Mouse (Mus musculus): ENCODE data around the gene Neurog2. TPM values are rescaled to one million over a fixed set of nuclear protein-coding genes. Genes with fewer than 3 reads are reported as not detected.

Neurog2 gene
- polyA plus RNA-seq (2012; fragmentation: generic; extraction: Trizol) = not detected
- long read RNA-seq, experiment 1 = 0 reads
- long read RNA-seq, experiment 2 = 0 reads

- H3ac ChIP-seq (ENCODE audit: control insufficient read depth, insufficient read length, low read depth) = no peak within 1 kb of the TSS
- H3K27me3 ChIP-seq (ENCODE audit: control insufficient read depth, insufficient read depth, insufficient read length) = peaks cover 39% of the 10 kb centered on the region
- H3K36me3 ChIP-seq (ENCODE audit: control insufficient read depth, insufficient read depth) = no peaks in the 10 kb centered on the region
- H3K4me3 ChIP-seq (ENCODE audit: insufficient read depth, poor library complexity, severe bottlenecking) = no peak within 1 kb of the TSS
- no peak for TF ChIP-seq MAX (IDR thresholded peaks at IDR 0.05)
- no peak for TF ChIP-seq CTCF (IDR thresholded peaks at IDR 0.05; ENCODE audit: control insufficient read depth, insufficient read depth, insufficient read length)
- TF ChIP-seq CEBPB (IDR thresholded peaks at IDR 0.05; ENCODE audit: low read depth) = no peak
- TF ChIP-seq USF1 (IDR thresholded peaks at IDR 0.05; ENCODE audit: low read depth) = no peak
- TF ChIP-seq MYOG (IDR thresholded peaks at IDR 0.05; ENCODE audit: control insufficient read depth, extremely low read depth, insufficient read length) = no peak
- no peak for TF ChIP-seq MYOD1 (IDR thresholded peaks at IDR 0.05; ENCODE audit: control insufficient read depth, insufficient read length, low read depth)
- no peak for TF ChIP-seq FOSL1 (IDR thresholded peaks at IDR 0.05; ENCODE audit: insufficient read depth, low read length, poor library complexity, severe bottlenecking)
- H3K79me3 ChIP-seq (ENCODE audit: low read depth) = no peaks in the 10 kb centered on the region
- H3K79me2 ChIP-seq (ENCODE audit: control insufficient read depth, insufficient read depth) = no peaks in the 10 kb centered on the region
Measured at GRCm38 (mm10) chr3:127633080-127634032, at the start of gene Neurog2. TSS of gene Neurog2 (plus strand) at chr3:127633135.

- Histone ChIP-seq H3K4me3 (ENCODE audit: insufficient read depth, poor library complexity, severe bottlenecking) (no peak overlapping the region), H3K79me3 (ENCODE audit: low read depth) (no peaks in the 10 kb centered on the region), H3K27me3 (ENCODE audit: control insufficient read depth, insufficient read depth, insufficient read length) (no peaks in the 10 kb centered on the region), H3K36me3 (ENCODE audit: control insufficient read depth, insufficient read depth) (peaks cover 5% of the 10 kb centered on the region), H3ac (ENCODE audit: control insufficient read depth, insufficient read length, low read depth) (no peak overlapping the region), H3K79me2 (ENCODE audit: control insufficient read depth, insufficient read depth) (no peaks in the 10 kb centered on the region)
- TF ChIP-seq FOSL1 (IDR thresholded peaks at IDR 0.05; ENCODE audit: insufficient read depth, low read length, poor library complexity, severe bottlenecking) (no peak), CTCF (IDR thresholded peaks at IDR 0.05; ENCODE audit: control insufficient read depth, insufficient read depth, insufficient read length) (no peak), MYOD1 (IDR thresholded peaks at IDR 0.05; ENCODE audit: control insufficient read depth, insufficient read length, low read depth) (no peak), USF1 (IDR thresholded peaks at IDR 0.05; ENCODE audit: low read depth) (no peak), MAX (IDR thresholded peaks at IDR 0.05) (no peak), MYOG (IDR thresholded peaks at IDR 0.05; ENCODE audit: control insufficient read depth, extremely low read depth, insufficient read length) (no peak), CEBPB (IDR thresholded peaks at IDR 0.05; ENCODE audit: low read depth) (no peak)
Measured at GRCm38 (mm10) chr3:127597136-127597535, 35.8 kb upstream of the Neurog2 start.

GRCm38 (mm10) chr3:127608109-127608508 is 24.8 kb upstream of the Neurog2 start:
- no peaks in the 10 kb centered on the region for H3K79me2 ChIP-seq (ENCODE audit: control insufficient read depth, insufficient read depth)
- H3K4me3 ChIP-seq (ENCODE audit: insufficient read depth, poor library complexity, severe bottlenecking) = no peak overlapping the region
- H3K36me3 ChIP-seq (ENCODE audit: control insufficient read depth, insufficient read depth) = peaks cover 34% of the 10 kb centered on the region
- no peak overlapping the region for H3ac ChIP-seq (ENCODE audit: control insufficient read depth, insufficient read length, low read depth)
- no peak for TF ChIP-seq FOSL1 (IDR thresholded peaks at IDR 0.05; ENCODE audit: insufficient read depth, low read length, poor library complexity, severe bottlenecking)
- no peak for TF ChIP-seq CEBPB (IDR thresholded peaks at IDR 0.05; ENCODE audit: low read depth)
- TF ChIP-seq CTCF (IDR thresholded peaks at IDR 0.05; ENCODE audit: control insufficient read depth, insufficient read depth, insufficient read length) = no peak
- no peaks in the 10 kb centered on the region for H3K79me3 ChIP-seq (ENCODE audit: low read depth)
- H3K27me3 ChIP-seq (ENCODE audit: control insufficient read depth, insufficient read depth, insufficient read length) = no peaks in the 10 kb centered on the region

- Histone ChIP-seq H3K4me3 (ENCODE audit: insufficient read depth, poor library complexity, severe bottlenecking) (no peak overlapping the region), H3K79me2 (ENCODE audit: control insufficient read depth, insufficient read depth) (no peaks in the 10 kb centered on the region), H3K36me3 (ENCODE audit: control insufficient read depth, insufficient read depth) (no peaks in the 10 kb centered on the region), H3K79me3 (ENCODE audit: low read depth) (no peaks in the 10 kb centered on the region), H3ac (ENCODE audit: control insufficient read depth, insufficient read length, low read depth) (no peak overlapping the region), H3K27me3 (ENCODE audit: control insufficient read depth, insufficient read depth, insufficient read length) (peaks cover 23% of the 10 kb centered on the region)
- TF ChIP-seq CTCF (IDR thresholded peaks at IDR 0.05; ENCODE audit: control insufficient read depth, insufficient read depth, insufficient read length) (peak; percentile 95), MYOD1 (IDR thresholded peaks at IDR 0.05; ENCODE audit: control insufficient read depth, insufficient read length, low read depth) (no peak)
Measured at GRCm38 (mm10) chr3:127625296-127625695, 7.6 kb upstream of the Neurog2 start.

- Histone ChIP-seq H3ac (ENCODE audit: control insufficient read depth, insufficient read length, low read depth) (no peak overlapping the region), H3K36me3 (ENCODE audit: control insufficient read depth, insufficient read depth) (no peaks in the 10 kb centered on the region), H3K79me3 (ENCODE audit: low read depth) (no peaks in the 10 kb centered on the region), H3K27me3 (ENCODE audit: control insufficient read depth, insufficient read depth, insufficient read length) (peaks cover 24% of the 10 kb centered on the region), H3K79me2 (ENCODE audit: control insufficient read depth, insufficient read depth) (no peaks in the 10 kb centered on the region), H3K4me3 (ENCODE audit: insufficient read depth, poor library complexity, severe bottlenecking) (no peak overlapping the region)
- TF ChIP-seq FOSL1 (IDR thresholded peaks at IDR 0.05; ENCODE audit: insufficient read depth, low read length, poor library complexity, severe bottlenecking) = no peak
- no peak for TF ChIP-seq MYOG (IDR thresholded peaks at IDR 0.05; ENCODE audit: control insufficient read depth, extremely low read depth, insufficient read length)
- no peak for TF ChIP-seq MAX (IDR thresholded peaks at IDR 0.05)
- no peak for TF ChIP-seq USF1 (IDR thresholded peaks at IDR 0.05; ENCODE audit: low read depth)
- no peak for TF ChIP-seq MYOD1 (IDR thresholded peaks at IDR 0.05; ENCODE audit: control insufficient read depth, insufficient read length, low read depth)
- no peak for TF ChIP-seq CEBPB (IDR thresholded peaks at IDR 0.05; ENCODE audit: low read depth)
- peak; percentile 58 for TF ChIP-seq CTCF (IDR thresholded peaks at IDR 0.05; ENCODE audit: control insufficient read depth, insufficient read depth, insufficient read length)
Measured at GRCm38 (mm10) chr3:127625701-127626399, 7.1 kb upstream of the Neurog2 start.

All from C2C12 (cell line).